Mouse (Mus musculus): ENCODE results near the gene Oxct2a.

GRCm38 (mm10) chr4:123363555-123363954, 40.1 kb upstream of the Oxct2a start:
- TF ChIP-seq SMC3 (IDR thresholded peaks at IDR 0.05; ENCODE audit: low read depth, low read length): no peak
- no peak for TF ChIP-seq MAX (IDR thresholded peaks at IDR 0.05; ENCODE audit: low read length)
- no peak for TF ChIP-seq POLR2AphosphoS5 (IDR thresholded peaks at IDR 0.05; ENCODE audit: borderline replicate concordance, low read depth, low read length)
- TF ChIP-seq ELF1 (IDR thresholded peaks at IDR 0.05; ENCODE audit: low read depth, low read length): no peak
- no peak for TF ChIP-seq POLR2A (IDR thresholded peaks at IDR 0.05; ENCODE audit: control insufficient read depth in 1 of 2, insufficient read depth in 1 of 2, low read depth in 1 of 2, low read length in 2 of 2, poor library complexity in 1 of 2)
- TF ChIP-seq EP300 (IDR thresholded peaks at IDR 0.05; ENCODE audit: low read depth in 1 of 2, low read length in 2 of 2): no peak
